Mouse (Mus musculus) neural tube, embryonic 12.5 days (tissue): ENCODE results near the gene Rbm47. TPM values are rescaled to one million over a fixed set of nuclear protein-coding genes. Genes with fewer than 3 reads are reported as not detected.

Source experiments
- ATAC-seq: fragments of 200-750 bp; cut with Nextera tagmentation; 2 replicates; pipeline ENCODE4 v1.8.0; 2017; ENCODE audit warnings: low read depth, mild to moderate bottlenecking, moderate TSS enrichment, moderate library complexity; ENCODE audit not compliant: low FRiP score
- H3K27ac ChIP-seq: fragments of 300-500 bp; sonication (generic); 2 replicates; pipeline ENCODE4 v1.5.1; 2016
- H3K27me3 ChIP-seq: fragments of 300-500 bp; sonication (generic); replicated peaks from 2 replicates; pipeline ENCODE4 v1.6.1; 2016; ENCODE audit warnings: mild to moderate bottlenecking
- H3K36me3 ChIP-seq: fragments of 300-500 bp; sonication (generic); 2 replicates; pipeline ENCODE4 v1.6.1; 2016; ENCODE audit warnings: mild to moderate bottlenecking
- H3K4me1 ChIP-seq: fragments of 300-500 bp; sonication (generic); 2 replicates; pipeline ENCODE4 v1.6.1; 2016
- H3K4me2 ChIP-seq: fragments of 300-500 bp; sonication (generic); replicated peaks from 2 replicates; pipeline ENCODE4 v1.6.1; 2016; ENCODE audit warnings: mild to moderate bottlenecking
- H3K4me3 ChIP-seq: fragments of 300-500 bp; sonication (generic); 2 replicates; pipeline ENCODE4 v1.5.1; 2016
- H3K9ac ChIP-seq: fragments of 300-500 bp; sonication (generic); 2 replicates; pipeline ENCODE4 v1.6.1; 2016; ENCODE audit warnings: mild to moderate bottlenecking
- H3K9me3 ChIP-seq: fragments of 300-500 bp; sonication (generic); 2 replicates; pipeline ENCODE4 v1.6.1; 2016; ENCODE audit warnings: mild to moderate bottlenecking
- WGBS: fragments of 180-500 bp; shearing (Covaris S2); methylation state at CpG from one replicate; pipeline ENCODE4 v1.1.7; 2016; 5-methylcytosine and 5-hydroxymethylcytosine counted together
- polyA plus RNA-seq: library from polyadenylated mRNA; unstranded; fragments of >200 nt; fragmentation: Nextera tagmentation; extraction: Ambion mirVana; gene quantifications from 2 replicates; pipeline ENCODE4 v1.2.1, GENCODE M21; 2016

Gene Rbm47
- polyA plus RNA-seq, 1 experiment from 2014 or later = 1.4 TPM

DNA sequence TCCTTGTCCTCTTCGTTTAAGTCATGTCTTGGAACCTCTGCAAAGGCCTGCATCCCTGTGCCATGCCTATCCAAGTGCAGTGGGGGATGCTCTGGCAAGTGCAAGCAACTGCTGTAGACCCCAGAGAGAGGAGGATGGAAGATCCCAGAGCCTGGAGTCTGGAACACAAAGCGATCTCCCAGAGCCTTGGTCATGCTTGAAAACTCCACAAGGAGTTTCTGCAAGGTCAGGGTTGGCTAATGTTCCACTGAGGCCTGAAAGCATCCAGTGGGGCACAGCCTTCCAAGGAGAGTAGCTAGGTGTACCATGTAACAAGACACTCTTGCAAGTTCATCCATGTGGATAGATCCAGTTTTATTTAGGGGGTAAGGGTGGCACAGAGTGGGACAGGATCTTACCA is 158.5 kb downstream of the Rbm47 start:
- Histone ChIP-seq H3K27me3 (no peaks in the 10 kb centered on the region), H3K9ac (no peak overlapping the region), H3K4me1 (no peaks in the 10 kb centered on the region), H3K27ac (no peak overlapping the region), H3K36me3 (no peaks in the 10 kb centered on the region), H3K9me3 (no peaks in the 10 kb centered on the region), H3K4me2 (no peak overlapping the region), H3K4me3 (no peak overlapping the region)
- 81% methylated on average over 2 of the region's 2 CpGs for WGBS
- no peak for ATAC-seq

DNA sequence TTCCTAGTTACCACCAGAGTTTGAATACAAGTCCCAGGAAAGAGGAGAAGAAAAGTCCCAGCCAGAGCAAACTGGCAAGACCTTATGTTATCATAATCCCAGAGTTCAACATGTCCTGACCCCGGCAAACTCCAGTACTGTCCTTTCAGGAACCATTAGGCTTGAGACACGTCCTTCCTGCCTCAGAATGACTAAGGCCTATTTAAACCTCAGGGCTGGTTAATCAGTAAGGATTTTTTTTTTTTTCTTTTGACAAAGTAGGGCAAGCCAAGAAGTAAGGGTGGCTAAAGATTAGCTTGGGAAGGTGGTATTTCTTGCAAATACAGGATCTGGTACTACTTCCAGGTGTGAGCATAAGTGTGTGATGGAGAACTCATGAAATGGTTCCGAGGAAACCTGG is 158.9 kb downstream of the Rbm47 start:
- Histone ChIP-seq H3K36me3 (no peaks in the 10 kb centered on the region), H3K9ac (no peak overlapping the region), H3K4me1 (no peaks in the 10 kb centered on the region), H3K27ac (no peak overlapping the region), H3K27me3 (no peaks in the 10 kb centered on the region), H3K9me3 (no peaks in the 10 kb centered on the region), H3K4me3 (no peak overlapping the region), H3K4me2 (no peak overlapping the region)
- 81% methylated on average over 3 of the region's 3 CpGs for WGBS
- ATAC-seq = no peak

DNA sequence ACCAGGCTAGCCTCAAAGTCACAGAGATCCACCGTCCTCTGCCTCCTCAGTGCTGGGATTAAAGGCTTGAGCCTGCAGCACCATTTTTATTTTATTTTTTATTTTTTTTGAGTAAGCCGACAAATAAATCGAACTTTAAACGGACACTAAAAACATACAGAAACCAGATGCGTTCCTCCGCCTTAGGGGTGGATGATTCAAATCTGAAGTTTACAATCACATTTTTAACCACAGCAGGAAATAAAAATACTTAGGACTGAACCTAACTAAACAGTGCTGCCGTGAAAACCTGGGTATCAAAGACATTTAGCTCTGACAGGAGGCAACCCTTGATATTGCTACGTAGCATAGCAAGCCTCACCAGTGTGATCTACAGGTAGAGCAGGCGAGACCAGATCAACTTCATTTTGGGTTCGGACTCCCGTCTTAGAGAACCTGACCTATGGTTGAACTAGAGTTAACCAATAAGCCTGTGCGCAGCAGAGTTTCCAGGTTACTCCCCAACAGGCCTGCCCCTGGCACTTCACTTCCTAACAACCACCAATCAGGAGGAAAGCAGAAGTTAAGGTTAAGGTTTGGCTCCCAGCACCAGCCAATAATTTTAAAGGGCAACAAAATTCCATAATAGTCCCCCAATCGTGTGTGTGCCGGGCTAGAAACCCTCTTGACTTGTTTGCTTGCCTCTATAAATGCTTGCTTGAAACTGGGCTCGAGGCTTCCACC is 164.5 kb downstream of the Rbm47 start:
- 91% methylated on average over 15 of the region's 15 CpGs for WGBS
- ATAC-seq = no peak

DNA sequence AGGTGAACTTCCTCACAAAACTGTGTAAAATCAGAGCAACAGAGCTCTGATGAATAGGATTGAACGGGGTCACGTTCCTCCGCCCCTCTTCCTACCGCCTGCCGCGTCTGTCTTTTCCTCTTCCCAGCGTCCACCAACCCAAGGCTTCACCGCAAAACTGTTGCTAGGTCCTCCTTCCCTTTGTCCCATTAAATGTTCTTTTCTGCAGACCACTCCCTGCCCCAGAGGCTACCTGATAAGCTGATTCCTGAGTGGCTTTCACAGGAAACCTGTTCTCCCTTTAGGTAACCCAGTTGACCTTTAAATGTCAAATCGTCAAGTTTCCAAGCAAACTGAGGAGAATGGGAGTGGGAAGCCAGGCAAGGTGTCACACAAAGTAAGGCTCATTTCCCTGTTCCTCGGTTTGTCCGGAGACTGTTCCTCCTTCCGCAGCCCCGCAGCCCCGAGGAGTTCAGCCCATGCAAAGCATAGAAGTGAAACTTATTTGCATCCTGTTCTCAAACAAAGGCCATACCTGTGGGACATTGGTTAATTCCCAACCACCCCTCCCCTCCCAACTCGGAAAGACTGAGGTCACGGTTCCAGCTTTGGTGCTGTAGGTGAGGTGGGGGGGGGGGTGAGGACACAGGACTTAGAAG is 167.8 kb downstream of the Rbm47 start:
- Histone ChIP-seq H3K27me3 (no peaks in the 10 kb centered on the region), H3K9me3 (no peaks in the 10 kb centered on the region), H3K4me2 (no peak overlapping the region), H3K9ac (no peak overlapping the region), H3K4me3 (no peak overlapping the region), H3K27ac (no peak overlapping the region), H3K36me3 (no peaks in the 10 kb centered on the region), H3K4me1 (peaks cover 2% of the 10 kb centered on the region; the same call in 1 of the 2 replicates)
- 50% methylated on average over 16 of the region's 16 CpGs for WGBS
- no peak for ATAC-seq

More for the DNA sequence above, 164.5 kb downstream of the Rbm47 start:
- H3K9me3 ChIP-seq = no peaks in the 10 kb centered on the region
- H3K27ac ChIP-seq = no peak overlapping the region
- no peaks in the 10 kb centered on the region for H3K4me1 ChIP-seq
- H3K9ac ChIP-seq = no peak overlapping the region
- H3K27me3 ChIP-seq = no peaks in the 10 kb centered on the region
- H3K4me2 ChIP-seq = no peak overlapping the region
- H3K4me3 ChIP-seq = no peak overlapping the region
- no peaks in the 10 kb centered on the region for H3K36me3 ChIP-seq

DNA sequence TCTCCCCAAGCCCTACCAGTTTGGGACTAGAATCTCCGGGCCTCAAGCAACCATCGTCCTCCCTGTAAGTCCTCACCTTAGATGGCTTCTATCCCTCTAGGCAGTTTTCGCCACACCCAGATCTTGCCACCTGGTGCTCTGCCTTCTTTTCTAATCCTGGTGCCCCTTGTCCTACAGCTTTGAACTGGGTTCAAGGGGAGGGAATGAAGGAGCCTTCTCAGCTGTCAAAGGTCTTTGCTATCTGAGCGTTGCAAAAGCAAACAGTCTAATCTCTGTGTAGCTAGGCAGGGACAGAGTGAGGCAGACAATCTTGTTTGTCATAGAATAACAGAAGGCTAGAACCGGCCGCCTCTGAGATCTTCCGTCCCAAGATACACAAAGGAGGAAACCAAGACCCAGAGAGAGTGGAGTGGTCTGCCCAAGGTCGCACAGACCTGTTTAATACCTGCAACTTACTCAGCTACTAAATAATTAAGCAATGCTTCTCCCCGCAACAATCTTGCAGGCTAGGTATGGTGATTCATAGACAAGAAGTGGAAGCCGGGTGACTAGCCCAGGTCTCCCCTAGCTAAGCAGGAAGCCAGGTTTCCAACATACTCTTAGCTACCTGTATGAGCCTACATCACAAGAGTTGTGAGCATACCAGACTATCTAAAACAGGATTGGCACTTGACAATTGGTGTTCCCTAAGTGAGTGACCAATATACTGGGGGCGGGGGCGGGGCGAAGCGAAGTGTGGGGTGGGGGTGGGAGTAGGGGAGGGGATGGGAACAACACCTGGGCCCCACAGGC is 168.6 kb downstream of the Rbm47 start, which contains the start of gene 9130230L23Rik:
TSS of gene 9130230L23Rik (minus strand) at position 152 of the 792 bp plus-strand sequence.
- no peak within 1 kb of the TSS; the same call in 1 of the 2 replicates for H3K27ac ChIP-seq

DNA sequence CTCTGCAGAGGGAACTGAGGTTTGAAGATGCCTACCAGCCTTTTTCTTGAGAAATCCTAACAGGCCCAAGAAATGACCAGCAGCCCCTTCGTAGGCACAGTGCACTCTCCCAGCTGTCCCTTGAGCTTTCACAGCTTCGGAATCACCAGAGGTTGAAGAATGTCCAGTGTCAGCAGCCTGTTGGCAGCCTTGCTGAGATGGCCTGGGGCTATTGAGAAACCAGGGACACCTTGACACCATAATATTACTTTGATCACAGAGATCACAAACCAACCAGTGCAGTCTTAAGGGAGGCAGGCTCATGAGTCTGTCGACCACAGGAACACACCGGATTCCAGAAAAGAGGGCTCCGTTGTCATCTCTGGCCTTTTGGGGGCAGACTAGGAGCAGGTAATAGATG is 171.7 kb downstream of the Rbm47 start:
- no peak overlapping the region for H3K27ac ChIP-seq
- no peak overlapping the region for H3K4me2 ChIP-seq
- H3K27me3 ChIP-seq = no peaks in the 10 kb centered on the region
- H3K9ac ChIP-seq = no peak overlapping the region
- WGBS = 69% methylated on average over 5 of the region's 5 CpGs
- peaks cover 3% of the 10 kb centered on the region; the same call in 1 of the 2 replicates for H3K4me1 ChIP-seq
- no peak for ATAC-seq
- no peaks in the 10 kb centered on the region for H3K9me3 ChIP-seq
- H3K4me3 ChIP-seq = no peak overlapping the region
- H3K36me3 ChIP-seq = no peaks in the 10 kb centered on the region

More for the DNA sequence above, 168.6 kb downstream of the Rbm47 start, which contains the start of gene 9130230L23Rik:
- ATAC-seq = no peak
- WGBS = 77% methylated on average over 14 of the region's 14 CpGs
- Histone ChIP-seq H3K36me3 (no peaks in the 10 kb centered on the region), H3K9me3 (no peaks in the 10 kb centered on the region), H3K4me3 (no peak within 1 kb of the TSS), H3K9ac (no peak within 1 kb of the TSS), H3K4me2 (no peak within 1 kb of the TSS), H3K27me3 (no peaks in the 10 kb centered on the region), H3K4me1 (peaks cover 3% of the 10 kb centered on the region; the same call in 1 of the 2 replicates)

DNA sequence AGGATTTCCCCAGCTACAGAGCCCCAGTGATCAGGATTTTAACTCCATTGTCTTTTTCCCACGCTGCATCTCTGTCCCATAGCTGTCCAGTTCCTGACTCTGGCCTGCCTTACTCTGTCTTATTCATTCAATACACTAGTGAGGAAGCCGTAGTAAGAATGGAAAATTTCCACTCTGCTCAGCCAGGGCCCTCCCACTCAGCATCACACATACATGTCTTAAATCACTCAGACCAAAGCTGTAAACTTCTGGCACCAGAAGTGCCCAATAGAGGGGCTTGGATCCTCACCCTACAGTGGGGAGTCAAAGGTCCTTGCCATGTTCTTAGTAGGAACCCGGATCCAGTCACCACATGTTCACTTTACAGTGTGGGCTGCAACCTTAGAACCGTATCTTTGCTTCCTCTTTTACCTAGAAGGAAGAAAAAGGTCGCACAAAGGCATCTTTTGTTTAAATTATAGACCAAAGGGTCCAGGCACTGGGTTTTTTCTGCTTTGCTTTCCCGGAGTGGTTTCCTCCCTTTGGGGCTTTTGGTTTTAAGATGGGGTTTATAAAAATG is 172.3 kb downstream of the Rbm47 start:
- Histone ChIP-seq H3K36me3 (no peaks in the 10 kb centered on the region), H3K9ac (no peak overlapping the region), H3K4me2 (no peak overlapping the region), H3K9me3 (no peaks in the 10 kb centered on the region), H3K4me3 (no peak overlapping the region), H3K27me3 (no peaks in the 10 kb centered on the region), H3K27ac (no peak overlapping the region), H3K4me1 (peaks cover 3% of the 10 kb centered on the region; the same call in 1 of the 2 replicates)
- no peak for ATAC-seq
- WGBS = 65% methylated on average over 6 of the region's 6 CpGs

DNA sequence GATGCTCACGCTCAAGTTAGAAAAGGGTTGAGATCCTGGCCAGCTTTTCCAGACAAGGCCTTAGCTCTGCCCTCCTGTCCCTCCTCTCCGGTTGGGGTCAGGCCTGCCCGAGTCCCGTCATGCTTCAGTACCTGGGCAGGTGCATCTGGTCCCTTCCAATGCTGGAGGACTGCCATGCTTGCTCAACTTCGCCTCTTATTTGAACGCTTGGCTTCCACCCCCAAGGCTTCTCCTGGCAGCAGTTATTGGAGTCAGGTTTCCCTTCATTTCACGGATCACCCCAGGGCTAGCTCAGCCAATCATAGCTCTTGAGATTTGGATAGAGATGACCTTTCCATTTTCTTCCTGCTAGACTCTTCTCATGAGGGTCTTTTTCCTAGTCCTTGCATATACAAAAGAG is 172.8 kb downstream of the Rbm47 start:
- Histone ChIP-seq H3K36me3 (no peaks in the 10 kb centered on the region), H3K4me3 (no peak overlapping the region), H3K9ac (no peak overlapping the region), H3K27ac (no peak overlapping the region), H3K4me2 (no peak overlapping the region), H3K27me3 (no peaks in the 10 kb centered on the region), H3K9me3 (no peaks in the 10 kb centered on the region), H3K4me1 (peaks cover 3% of the 10 kb centered on the region; the same call in 1 of the 2 replicates)
- no peak for ATAC-seq
- 81% methylated on average over 7 of the region's 7 CpGs for WGBS

DNA sequence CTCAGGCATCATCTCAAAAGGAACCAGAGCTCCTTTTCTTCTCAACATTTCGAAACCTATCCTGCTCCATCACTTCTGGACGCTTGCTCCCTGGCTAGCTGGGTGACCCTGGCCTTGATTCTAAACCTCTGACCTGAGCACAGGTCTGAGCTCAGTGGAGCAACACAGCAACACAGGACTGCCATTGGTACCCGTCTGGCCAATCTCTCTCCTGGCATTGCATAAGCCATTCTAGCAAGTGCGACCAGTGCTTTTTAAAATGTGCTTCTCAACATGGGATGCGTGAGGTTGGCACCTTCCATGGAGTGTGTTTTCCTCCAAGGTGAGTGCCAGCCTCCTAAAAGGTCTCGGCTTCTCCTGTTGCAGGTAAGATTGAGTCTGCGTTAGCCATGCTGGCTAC is 173.8 kb downstream of the Rbm47 start:
- ATAC-seq = no peak
- 92% methylated on average over 7 of the region's 7 CpGs for WGBS

DNA sequence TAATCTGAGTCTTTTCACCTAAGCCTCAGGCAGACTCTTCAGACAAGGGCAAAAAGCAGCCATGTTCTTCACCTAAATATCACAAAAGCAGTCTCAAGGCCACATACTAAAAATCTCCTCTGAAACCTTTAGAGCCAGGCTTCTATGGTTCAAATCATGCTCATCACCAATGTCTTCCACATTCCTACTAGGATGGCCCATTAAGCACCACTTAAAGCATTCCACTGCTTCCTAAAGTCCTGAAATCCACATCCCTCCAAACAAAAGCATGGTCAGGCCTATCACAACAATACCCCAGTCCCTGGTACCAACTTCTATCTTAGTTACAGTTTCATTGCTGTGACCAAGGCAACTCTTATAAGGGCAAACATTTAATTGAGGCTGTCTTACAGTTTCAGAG is 175.1 kb downstream of the Rbm47 start:
- Histone ChIP-seq H3K4me2 (no peak overlapping the region), H3K9me3 (no peaks in the 10 kb centered on the region), H3K4me3 (no peak overlapping the region), H3K27me3 (no peaks in the 10 kb centered on the region), H3K27ac (no peak overlapping the region), H3K4me1 (peaks cover 3% of the 10 kb centered on the region; the same call in 1 of the 2 replicates), H3K36me3 (no peaks in the 10 kb centered on the region), H3K9ac (no peak overlapping the region)
- no peak for ATAC-seq

More for the DNA sequence above, 173.8 kb downstream of the Rbm47 start:
- Histone ChIP-seq H3K27ac (no peak overlapping the region), H3K4me3 (no peak overlapping the region), H3K36me3 (no peaks in the 10 kb centered on the region), H3K4me1 (peaks cover 3% of the 10 kb centered on the region; the same call in 1 of the 2 replicates), H3K27me3 (no peaks in the 10 kb centered on the region), H3K4me2 (no peak overlapping the region), H3K9ac (no peak overlapping the region), H3K9me3 (no peaks in the 10 kb centered on the region)

DNA sequence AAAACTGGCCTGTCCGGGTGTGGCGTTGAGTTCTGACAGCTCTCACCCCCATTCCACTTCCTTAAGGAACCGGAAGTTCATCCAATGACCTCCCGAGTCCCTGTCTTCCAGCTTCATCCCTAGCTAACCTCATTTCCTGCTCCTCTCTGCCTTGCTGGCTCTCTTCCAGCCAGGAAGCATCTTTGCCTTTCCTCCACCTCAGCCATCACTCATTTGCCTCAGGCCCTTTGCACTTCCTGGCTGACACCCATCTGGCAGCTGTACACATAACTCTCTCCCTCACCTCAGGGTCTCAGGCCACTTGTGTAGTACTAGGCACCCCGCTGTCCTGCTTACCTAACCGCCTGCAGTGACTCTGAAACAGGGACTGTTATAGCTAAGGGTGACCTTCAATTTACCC is 178.3 kb downstream of the Rbm47 start:
- no peak overlapping the region for H3K9ac ChIP-seq
- H3K36me3 ChIP-seq = no peaks in the 10 kb centered on the region
- no peaks in the 10 kb centered on the region for H3K4me1 ChIP-seq
- no peak overlapping the region for H3K27ac ChIP-seq
- 83% methylated on average over 6 of the region's 6 CpGs for WGBS
- H3K4me3 ChIP-seq = no peak overlapping the region
- H3K9me3 ChIP-seq = no peaks in the 10 kb centered on the region
- no peaks in the 10 kb centered on the region for H3K27me3 ChIP-seq
- no peak for ATAC-seq
- no peak overlapping the region for H3K4me2 ChIP-seq

DNA sequence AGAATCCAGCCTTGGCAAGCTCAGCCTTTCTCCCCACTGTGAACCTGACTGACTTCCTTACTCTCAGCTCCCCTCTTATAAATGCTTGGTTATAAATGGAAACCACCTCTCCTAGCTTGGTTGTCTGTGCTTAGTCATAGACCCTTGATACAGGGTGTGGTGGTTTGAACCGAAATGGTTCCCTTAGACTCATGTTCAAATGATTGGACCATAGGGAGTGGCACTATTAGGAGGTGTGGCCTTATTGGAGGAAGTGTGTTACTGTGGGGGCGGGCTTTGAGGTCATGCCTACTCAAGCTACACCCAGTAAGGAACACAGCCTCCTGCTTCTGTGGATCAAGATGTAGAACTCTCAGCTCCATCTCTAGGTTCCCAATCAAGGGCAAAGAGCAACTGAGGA is 181.7 kb downstream of the Rbm47 start:
- H3K9me3 ChIP-seq = no peaks in the 10 kb centered on the region
- no peak overlapping the region for H3K4me3 ChIP-seq
- WGBS = 89% methylated on average over 2 of the region's 2 CpGs
- H3K36me3 ChIP-seq = no peaks in the 10 kb centered on the region
- no peaks in the 10 kb centered on the region for H3K4me1 ChIP-seq
- H3K27me3 ChIP-seq = no peaks in the 10 kb centered on the region
- no peak overlapping the region for H3K9ac ChIP-seq
- no peak for ATAC-seq
- no peak overlapping the region for H3K4me2 ChIP-seq
- no peak overlapping the region for H3K27ac ChIP-seq
